Mouse (Mus musculus): ENCODE data around the gene Pgghg. TPM values are rescaled to one million over a fixed set of nuclear protein-coding genes. Genes with fewer than 3 reads are reported as not detected.

Pgghg gene
- total RNA-seq, 2 experiments from 2014 or later: 3.1 to 4.0 TPM

GRCm38 (mm10) chr7:140982971-140983370 is 41.8 kb downstream of the Pgghg start:
- intact Hi-C loops (cut with DNase I): no loop called here
- no peak for DNase-seq

GRCm38 (mm10) chr7:140987182-140988138 is 46.3 kb downstream of the Pgghg start:
- intact Hi-C loops (cut with DNase I): no loop called here
- no peak for DNase-seq

- intact Hi-C loops (cut with DNase I): no loop called here
- DNase-seq: no peak
These were observed 47.8 kb downstream of the Pgghg start for GRCm38 (mm10) chr7:140989022-140989421.

GRCm38 (mm10) chr7:140990185-140990584 is 49.0 kb downstream of the Pgghg start:
- DNase-seq: no peak
- intact Hi-C loops (cut with DNase I): no loop called here

- no peak for DNase-seq
- intact Hi-C loops (cut with DNase I): no loop called here
These were observed 49.4 kb downstream of the Pgghg start for GRCm38 (mm10) chr7:140990622-140991021.

GRCm38 (mm10) chr7:140991117-140991689 is 50.0 kb downstream of the Pgghg start:
- intact Hi-C loops (cut with DNase I): no loop called here
- DNase-seq: no peak

Other genes with a start within 250 kb of the Pgghg start
- gene Olfr541, start 244.1 kb upstream of the Pgghg start, total RNA-seq (2021): not detected
- not detected for gene Cyp2e1, start 177.7 kb upstream of the Pgghg start, total RNA-seq (2021)
- under 1 TPM in 1 of 2 experiments, not detected in 1; 0.24 TPM for gene Syce1, start 153.5 kb upstream of the Pgghg start, total RNA-seq (2021)
- 10 to 100 TPM; 10.9 to 15.0 TPM for gene Zfp941, start 119.2 kb upstream of the Pgghg start, total RNA-seq (2021)
- gene Urah, start 106.4 kb upstream of the Pgghg start, total RNA-seq (2021): not detected
- gene Scgb1c1, start 95.8 kb upstream of the Pgghg start, total RNA-seq (2021): not detected
- gene Odf3, start 93.6 kb upstream of the Pgghg start, total RNA-seq (2021): not detected
- gene Gm45785, start 85.1 kb upstream of the Pgghg start, total RNA-seq (2021): 1 to 10 TPM; 1.4 TPM
- 100 to 1,000 TPM in 1 of 2 experiments, 10 to 100 TPM in 1; 93.4 to 112 TPM for gene Ric8a, start 84.4 kb upstream of the Pgghg start, total RNA-seq (2021)
- gene Bet1l, start 83.8 kb upstream of the Pgghg start, total RNA-seq (2021): 10 to 100 TPM; 23.0 to 25.2 TPM
- gene Psmd13, start 59.4 kb upstream of the Pgghg start, total RNA-seq (2021): 100 to 1,000 TPM; 155 to 165 TPM
- 10 to 100 TPM; 26.0 to 31.3 TPM for gene Sirt3, start 59.1 kb upstream of the Pgghg start, total RNA-seq (2021)
- gene Cox8b, start 40.9 kb upstream of the Pgghg start, total RNA-seq (2021): not detected
- gene Nlrp6, start 20.5 kb upstream of the Pgghg start, total RNA-seq (2021): under 1 TPM; 0.54 to 0.70 TPM
- gene Ifitm5, start 8.9 kb downstream of the Pgghg start, total RNA-seq (2021): not detected
- not detected for gene Gm45717, start 14.5 kb downstream of the Pgghg start, total RNA-seq (2021)
- gene Ifitm2, start 14.6 kb downstream of the Pgghg start, total RNA-seq (2021): 10 to 100 TPM; 36.6 to 45.9 TPM
- gene Ifitm1, start 25.8 kb downstream of the Pgghg start, total RNA-seq (2021): 1 to 10 TPM; 2.8 to 5.4 TPM
- 10 to 100 TPM in 1 of 2 experiments, 1 to 10 TPM in 1; 8.9 to 12.8 TPM for gene Ifitm3, start 69.4 kb downstream of the Pgghg start, total RNA-seq (2021)
- not detected for gene Ifitm6, start 76.5 kb downstream of the Pgghg start, total RNA-seq (2021)
- not detected for gene Gm17387, start 87.7 kb downstream of the Pgghg start, total RNA-seq (2021)
- 100 to 1,000 TPM; 132 to 150 TPM for gene B4galnt4, start 119.7 kb downstream of the Pgghg start, total RNA-seq (2021)
- not detected for gene Pkp3, start 136.8 kb downstream of the Pgghg start, total RNA-seq (2021)
- gene Sigirr, start 159.2 kb downstream of the Pgghg start, total RNA-seq (2021): 1 to 10 TPM; 2.8 to 2.9 TPM
- gene Ano9, start 176.4 kb downstream of the Pgghg start, total RNA-seq (2021): not detected
- gene Ptdss2, start 181.0 kb downstream of the Pgghg start, total RNA-seq (2021): 10 to 100 TPM; 50.1 to 53.9 TPM
- 10 to 100 TPM; 20.1 to 25.3 TPM for gene Rnh1, start 231.5 kb downstream of the Pgghg start, total RNA-seq (2021)